Mouse (Mus musculus) liver, embryonic 15.5 days (tissue): Measurements from ENCODE around the gene Pprc1. TPM values are rescaled to one million over a fixed set of nuclear protein-coding genes. Genes with fewer than 3 reads are reported as not detected.

ENCODE experiments used
- ATAC-seq: fragments of 200-750 bp; cut with Nextera tagmentation; 2 replicates; pipeline ENCODE4 v1.8.0; 2017; ENCODE audit warnings: moderate number of reproducible peaks, mild to moderate bottlenecking, moderate library complexity; ENCODE audit not compliant: insufficient read depth
- H3K27ac ChIP-seq: fragments of 300-500 bp; sonication (generic); replicated peaks from 2 replicates; pipeline ENCODE4 v1.5.1; 2015; ENCODE audit warnings: mild to moderate bottlenecking, inconsistent platforms
- H3K27me3 ChIP-seq: fragments of 300-500 bp; sonication (generic); 2 replicates; pipeline ENCODE4 v1.6.1; 2015; ENCODE audit warnings: mild to moderate bottlenecking, inconsistent platforms
- H3K36me3 ChIP-seq: fragments of 300-500 bp; sonication (generic); replicated peaks from 2 replicates; pipeline ENCODE4 v1.6.1; 2015; ENCODE audit warnings: moderate library complexity, mild to moderate bottlenecking, inconsistent platforms
- H3K4me1 ChIP-seq: fragments of 300-500 bp; sonication (generic); replicated peaks from 2 replicates; pipeline ENCODE4 v1.6.1; 2015; ENCODE audit warnings: inconsistent platforms
- H3K4me2 ChIP-seq: fragments of 300-500 bp; sonication (generic); 2 replicates; pipeline ENCODE4 v1.6.1; 2015; ENCODE audit warnings: moderate library complexity, mild to moderate bottlenecking, inconsistent platforms
- H3K4me3 ChIP-seq: fragments of 300-500 bp; sonication (generic); replicated peaks from 2 replicates; pipeline ENCODE4 v1.5.1; 2015; ENCODE audit warnings: mild to moderate bottlenecking, inconsistent platforms
- H3K9ac ChIP-seq: fragments of 300-500 bp; sonication (generic); 2 replicates; pipeline ENCODE4 v1.6.1; 2015; ENCODE audit warnings: moderate library complexity, mild to moderate bottlenecking, inconsistent platforms
- H3K9me3 ChIP-seq: fragments of 300-500 bp; sonication (generic); replicated peaks from 2 replicates; pipeline ENCODE4 v1.6.1; 2016; ENCODE audit warnings: inconsistent platforms
- WGBS: fragments of 180-500 bp; shearing (Covaris S2); methylation state at CpG from one replicate; pipeline ENCODE4 v1.1.7; 2015; ENCODE audit warnings: mixed read lengths; ENCODE audit not compliant: insufficient replicate concordance; 5-methylcytosine and 5-hydroxymethylcytosine counted together
- polyA plus RNA-seq: library from polyadenylated mRNA; unstranded; fragments of >200 nt; fragmentation: Nextera tagmentation; extraction: Ambion mirVana; gene quantifications from 2 replicates; pipeline ENCODE4 v1.2.1, GENCODE M21; 2015

Gene Pprc1
- polyA plus RNA-seq: 15.7 and 17.0 TPM in 2 replicates

- Histone ChIP-seq H3K4me3 (peak within 1 kb of the TSS; percentile 89), H3K27ac (peak within 1 kb of the TSS; percentile 93), H3K9me3 (no peaks in the 10 kb centered on the region), H3K27me3 (peaks cover 31% of the 10 kb centered on the region), H3K4me2 (peak within 1 kb of the TSS; percentile 99), H3K4me1 (peaks cover 73% of the 10 kb centered on the region), H3K9ac (peak within 1 kb of the TSS; percentile 86), H3K36me3 (no peaks in the 10 kb centered on the region)
- no peak for ATAC-seq
- 1% methylated on average over 33 of the region's 34 CpGs for WGBS
These were observed at the start of gene Pprc1 for GRCm38 (mm10) chr19:46044271-46044992. TSS of gene Pprc1 (plus strand) at chr19:46044886.

GRCm38 (mm10) chr19:45997365-45997764, 47.3 kb upstream of the Pprc1 start:
- peak overlapping the region; percentile 87; the same call in 1 of the 2 replicates for H3K27ac ChIP-seq
- WGBS: 45% methylated on average over 5 of the region's 5 CpGs
- H3K4me2 ChIP-seq: peak overlapping the region; percentile 85
- peak overlapping the region; percentile 78 for H3K4me3 ChIP-seq
- no peaks in the 10 kb centered on the region for H3K36me3 ChIP-seq
- H3K4me1 ChIP-seq: peaks cover 20% of the 10 kb centered on the region
- ATAC-seq: no peak
- peak overlapping the region; percentile 81; the same call in 1 of the 2 replicates for H3K9ac ChIP-seq
- no peaks in the 10 kb centered on the region for H3K9me3 ChIP-seq
- H3K27me3 ChIP-seq: 0 out of 2 replicates have a peak, but pooled peaks cover 3% of the 10 kb centered on the region

GRCm38 (mm10) chr19:45997785-45998693, 46.6 kb upstream of the Pprc1 start, which contains the start of gene Armh3:
TSS of gene Armh3 (minus strand) at chr19:45998488.
- no peaks in the 10 kb centered on the region for H3K36me3 ChIP-seq
- under 1% methylated on average over 76 of the region's 76 CpGs for WGBS
- ATAC-seq: peak; percentile 95
- H3K9ac ChIP-seq: peak within 1 kb of the TSS; percentile 81
- peak within 1 kb of the TSS; percentile 87 for H3K27ac ChIP-seq
- H3K4me3 ChIP-seq: peak within 1 kb of the TSS; percentile 78
- peaks cover 24% of the 10 kb centered on the region for H3K4me1 ChIP-seq
- H3K27me3 ChIP-seq: 0 out of 2 replicates have a peak, but pooled peaks cover 3% of the 10 kb centered on the region
- H3K4me2 ChIP-seq: peak within 1 kb of the TSS; percentile 85
- H3K9me3 ChIP-seq: no peaks in the 10 kb centered on the region

GRCm38 (mm10) chr19:45998694-45999217, 45.9 kb upstream of the Pprc1 start:
- 0 out of 2 replicates have a peak, but pooled peaks cover 3% of the 10 kb centered on the region for H3K27me3 ChIP-seq
- H3K9ac ChIP-seq: peak overlapping the region; percentile 81
- H3K4me3 ChIP-seq: peak overlapping the region; percentile 78
- H3K9me3 ChIP-seq: no peaks in the 10 kb centered on the region
- H3K4me2 ChIP-seq: peak overlapping the region; percentile 85
- peaks cover 32% of the 10 kb centered on the region for H3K4me1 ChIP-seq
- no peak for ATAC-seq
- H3K27ac ChIP-seq: peak overlapping the region; percentile 87; the same call in 1 of the 2 replicates
- 10% methylated on average over 8 of the region's 8 CpGs for WGBS
- H3K36me3 ChIP-seq: no peaks in the 10 kb centered on the region

- Histone ChIP-seq H3K4me1 (peaks cover 38% of the 10 kb centered on the region), H3K9me3 (no peaks in the 10 kb centered on the region), H3K4me3 (no peak overlapping the region), H3K4me2 (peak overlapping the region; percentile 85; the same call in 1 of the 2 replicates), H3K27me3 (0 out of 2 replicates have a peak, but pooled peaks cover 7% of the 10 kb centered on the region), H3K9ac (no peak overlapping the region), H3K36me3 (no peaks in the 10 kb centered on the region), H3K27ac (no peak overlapping the region)
- 32% methylated on average over 1 of the region's 1 CpGs for WGBS
- no peak for ATAC-seq
These were observed 45.3 kb upstream of the Pprc1 start for GRCm38 (mm10) chr19:45999378-45999777.

GRCm38 (mm10) chr19:46002279-46002678, 42.4 kb upstream of the Pprc1 start:
- WGBS: 51% methylated on average over 9 of the region's 9 CpGs
- 0 out of 2 replicates have a peak, but pooled peaks cover 7% of the 10 kb centered on the region for H3K27me3 ChIP-seq
- H3K9ac ChIP-seq: no peak overlapping the region
- no peak overlapping the region for H3K27ac ChIP-seq
- H3K4me2 ChIP-seq: no peak overlapping the region
- no peak overlapping the region for H3K4me3 ChIP-seq
- ATAC-seq: no peak
- H3K9me3 ChIP-seq: no peaks in the 10 kb centered on the region
- no peaks in the 10 kb centered on the region for H3K36me3 ChIP-seq
- peaks cover 50% of the 10 kb centered on the region for H3K4me1 ChIP-seq

GRCm38 (mm10) chr19:46003371-46004226, 41.1 kb upstream of the Pprc1 start, which contains the start of gene Hps6:
TSS of gene Hps6 (plus strand) at chr19:46003508.
- H3K4me1 ChIP-seq: peaks cover 40% of the 10 kb centered on the region
- 1% methylated on average over 70 of the region's 70 CpGs for WGBS
- H3K9ac ChIP-seq: peak within 1 kb of the TSS; percentile 72
- no peaks in the 10 kb centered on the region for H3K9me3 ChIP-seq
- H3K4me3 ChIP-seq: peak within 1 kb of the TSS; percentile 70
- H3K36me3 ChIP-seq: no peaks in the 10 kb centered on the region
- peak within 1 kb of the TSS; percentile 57; the same call in 1 of the 2 replicates for H3K27ac ChIP-seq
- ATAC-seq: peak; percentile 88
- H3K27me3 ChIP-seq: 0 out of 2 replicates have a peak, but pooled peaks cover 7% of the 10 kb centered on the region
- H3K4me2 ChIP-seq: peak within 1 kb of the TSS; percentile 99

GRCm38 (mm10) chr19:46004814-46005466, 39.7 kb upstream of the Pprc1 start:
- no peak for ATAC-seq
- 0 out of 2 replicates have a peak overlapping the region, but pooled peaks have one; percentile 99 for H3K4me2 ChIP-seq
- H3K36me3 ChIP-seq: no peaks in the 10 kb centered on the region
- no peak overlapping the region for H3K9ac ChIP-seq
- no peak overlapping the region for H3K4me3 ChIP-seq
- peaks cover 30% of the 10 kb centered on the region for H3K4me1 ChIP-seq
- 0 out of 2 replicates have a peak, but pooled peaks cover 7% of the 10 kb centered on the region for H3K27me3 ChIP-seq
- WGBS: 82% methylated on average over 17 of the region's 17 CpGs
- H3K27ac ChIP-seq: no peak overlapping the region
- no peaks in the 10 kb centered on the region for H3K9me3 ChIP-seq

GRCm38 (mm10) chr19:46005680-46006079, 39.0 kb upstream of the Pprc1 start:
- Histone ChIP-seq H3K9me3 (no peaks in the 10 kb centered on the region), H3K27ac (no peak overlapping the region), H3K4me2 (no peak overlapping the region), H3K27me3 (0 out of 2 replicates have a peak, but pooled peaks cover 7% of the 10 kb centered on the region), H3K4me1 (peaks cover 30% of the 10 kb centered on the region), H3K36me3 (no peaks in the 10 kb centered on the region), H3K4me3 (no peak overlapping the region), H3K9ac (no peak overlapping the region)
- WGBS: 63% methylated on average over 7 of the region's 7 CpGs
- no peak for ATAC-seq
